Mouse (Mus musculus) heart, adult 11 months (tissue): ENCODE data around the gene Rab11fip4.
A peak's percentile ranks its signal among the peaks of the same experiment; 100 is the strongest.

Experiments used
- DNase-seq: peaks from one replicate; pipeline ENCODE4 v3.0.0; 2022

Gene Rab11fip4

DNA sequence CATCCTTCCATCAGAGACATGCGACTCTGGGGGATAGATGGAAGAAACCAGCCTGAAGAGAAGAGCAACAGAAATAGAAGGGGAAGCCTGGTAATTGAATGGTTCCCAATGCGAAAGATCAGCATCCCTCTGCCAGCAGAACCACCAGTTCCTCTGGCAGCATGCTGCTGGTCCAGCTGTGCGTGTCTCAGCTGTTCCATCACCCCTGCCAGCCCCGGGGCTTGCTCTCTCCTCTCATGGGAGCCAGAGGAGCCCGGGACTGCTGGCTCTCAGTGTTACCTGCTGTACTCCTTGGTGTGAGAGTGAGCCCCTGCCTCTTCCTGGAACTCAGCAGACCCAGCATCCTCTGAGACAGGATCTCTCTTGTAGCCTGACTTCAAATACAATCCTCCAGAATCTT is 24.9 kb downstream of the Rab11fip4 start:
- DNase-seq = no peak

DNA sequence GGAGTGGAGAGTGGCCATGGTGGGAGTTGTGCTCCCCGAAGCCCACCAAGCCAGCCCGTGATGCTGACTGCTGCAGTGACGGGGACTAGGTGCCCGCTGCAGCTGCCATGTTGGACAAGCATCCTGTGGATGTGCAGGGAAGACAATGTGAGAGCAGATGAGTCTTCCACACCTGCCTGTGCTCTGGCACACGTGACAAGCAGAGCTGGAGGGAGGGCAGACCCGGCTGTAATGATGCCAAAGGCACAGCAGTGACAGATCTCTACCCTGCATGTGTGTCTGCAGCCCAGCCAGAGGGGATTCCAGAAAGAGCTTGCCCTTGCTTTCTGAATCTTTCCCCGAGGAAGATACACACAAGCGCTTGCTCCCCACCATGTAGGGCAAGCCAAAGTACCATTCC is 27.0 kb downstream of the Rab11fip4 start:
- DNase-seq = no peak

DNA sequence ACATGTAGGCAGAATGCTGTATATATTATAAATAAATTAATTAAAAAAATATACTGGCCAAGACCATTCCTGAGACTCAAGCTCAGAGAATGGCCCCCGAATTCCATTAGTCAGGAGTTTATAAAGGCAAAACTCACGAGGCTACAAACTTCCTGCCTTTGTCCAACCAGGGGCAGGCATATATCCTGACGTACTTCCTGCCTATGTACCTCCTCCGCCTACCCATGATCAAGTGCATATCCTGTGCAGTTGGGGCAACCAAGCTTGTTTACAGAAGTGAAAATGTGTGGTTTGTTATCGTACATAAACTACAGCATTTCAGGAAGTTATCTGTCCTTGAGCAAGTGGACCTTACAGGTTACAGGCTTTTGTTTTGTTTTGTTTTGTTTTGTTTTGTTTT is 32.0 kb downstream of the Rab11fip4 start:
- DNase-seq = peak; percentile 94

DNA sequence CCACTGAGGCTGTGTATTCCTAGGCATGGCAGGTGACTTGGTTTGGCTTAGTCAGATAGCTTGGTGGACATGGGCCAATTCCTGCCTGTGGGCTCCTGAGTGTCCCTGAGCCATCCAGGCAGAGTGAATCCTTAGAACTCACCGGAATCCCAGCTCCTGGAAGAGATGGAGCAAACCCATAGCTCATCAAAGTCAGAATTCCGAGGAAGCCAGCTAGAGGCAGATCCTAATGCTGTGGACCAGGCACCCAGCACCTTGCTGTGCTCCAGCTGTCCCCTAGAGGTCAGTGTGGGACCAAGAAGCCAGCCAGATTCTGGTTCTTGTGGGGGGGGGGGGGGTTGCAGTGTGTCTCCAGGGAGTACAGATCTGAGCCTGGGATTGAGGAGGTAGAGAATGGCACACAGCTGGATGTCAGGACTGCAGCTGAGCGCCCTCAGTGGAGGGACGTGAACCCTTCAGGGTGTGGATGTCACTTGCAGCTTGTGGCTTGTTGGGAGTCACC is 33.8 kb downstream of the Rab11fip4 start:
- DNase-seq = peak; percentile 94

DNA sequence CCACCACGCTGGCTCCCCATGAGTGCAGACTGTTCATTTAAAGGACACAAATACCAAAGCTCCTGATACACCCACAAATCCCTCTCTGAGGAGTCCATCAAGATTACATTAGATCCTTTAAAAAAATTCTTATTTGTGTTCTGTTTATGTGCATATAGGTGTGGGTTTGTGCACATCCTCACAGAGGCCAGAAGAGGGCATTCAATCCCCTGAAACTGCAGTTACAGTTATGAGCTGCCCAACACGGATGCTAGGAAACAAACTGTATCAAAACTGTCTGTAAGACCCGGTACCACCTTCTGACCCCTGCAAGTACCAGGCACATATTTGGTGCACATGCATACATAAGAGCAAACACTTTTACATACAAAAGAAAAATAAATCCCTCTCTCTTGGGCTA is 37.7 kb downstream of the Rab11fip4 start:
- DNase-seq = no peak

DNA sequence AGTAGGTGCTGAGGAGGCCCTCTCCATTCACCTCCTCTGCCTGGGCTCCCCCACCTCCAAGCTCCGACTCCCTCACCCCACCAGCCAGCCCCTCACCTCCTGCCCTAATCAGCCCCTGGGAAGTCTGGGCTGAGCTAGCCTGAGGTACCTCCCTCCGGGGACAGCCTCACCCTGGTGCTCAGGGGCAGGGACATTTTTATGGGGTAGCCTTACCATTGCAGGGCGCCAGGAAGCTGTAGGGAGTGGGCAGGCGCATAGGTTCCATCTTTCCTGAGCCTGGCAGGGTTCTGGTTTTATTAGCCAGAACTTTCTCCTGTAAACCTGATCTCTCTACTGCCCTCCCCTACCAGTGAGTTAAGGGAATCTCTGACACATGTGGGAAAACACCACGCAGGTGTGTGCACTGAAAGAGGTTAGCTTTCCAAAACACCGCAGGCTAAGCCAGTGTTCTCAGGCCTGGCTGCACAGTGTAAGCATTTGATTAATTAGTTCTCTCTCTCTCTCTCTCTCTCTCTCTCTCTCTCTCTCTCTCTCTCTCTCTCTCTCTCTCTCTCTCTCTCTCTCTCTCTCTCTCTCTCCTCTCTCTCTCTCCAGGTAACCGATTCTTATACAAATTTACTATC is 38.9 kb downstream of the Rab11fip4 start:
- no peak for DNase-seq

DNA sequence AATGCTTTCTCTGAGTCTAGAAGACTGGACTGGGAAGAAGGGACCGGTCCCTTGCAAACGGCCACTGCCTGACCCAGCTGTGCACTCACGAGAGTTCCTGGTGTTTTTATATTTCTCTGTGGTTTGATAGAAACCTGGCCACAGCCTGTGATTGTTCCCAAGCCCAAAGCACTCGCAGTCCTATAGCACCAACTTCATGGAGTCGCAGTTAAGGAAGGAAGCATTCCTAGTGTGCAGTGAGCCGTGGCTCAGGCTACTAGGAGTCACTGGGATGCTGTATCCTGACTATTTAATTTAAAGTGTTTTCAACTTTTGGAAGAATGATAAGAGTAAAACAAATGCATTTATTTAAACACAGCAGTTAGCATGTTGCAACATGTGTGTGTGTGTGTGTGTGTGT is 39.5 kb downstream of the Rab11fip4 start:
- no peak for DNase-seq

DNA sequence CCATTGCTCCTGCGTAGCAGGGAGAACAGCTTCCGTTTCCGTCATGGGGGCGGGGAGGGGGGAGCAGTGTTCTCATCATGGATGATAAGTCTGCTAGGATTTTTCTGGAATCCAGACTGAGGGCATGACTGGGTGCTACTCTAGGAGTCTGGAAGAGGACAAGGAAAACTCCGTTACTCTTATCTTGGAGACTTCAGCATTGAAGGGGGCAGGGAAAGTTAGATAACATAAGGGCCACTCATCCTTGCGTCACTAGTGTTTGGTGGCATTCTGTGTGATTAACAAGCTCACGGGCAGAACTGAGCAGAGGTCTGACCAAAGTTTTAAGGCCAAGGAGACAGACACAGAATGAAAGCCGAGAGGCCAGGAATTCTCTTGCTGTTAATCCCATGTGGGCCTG is 42.4 kb downstream of the Rab11fip4 start:
- DNase-seq = no peak

DNA sequence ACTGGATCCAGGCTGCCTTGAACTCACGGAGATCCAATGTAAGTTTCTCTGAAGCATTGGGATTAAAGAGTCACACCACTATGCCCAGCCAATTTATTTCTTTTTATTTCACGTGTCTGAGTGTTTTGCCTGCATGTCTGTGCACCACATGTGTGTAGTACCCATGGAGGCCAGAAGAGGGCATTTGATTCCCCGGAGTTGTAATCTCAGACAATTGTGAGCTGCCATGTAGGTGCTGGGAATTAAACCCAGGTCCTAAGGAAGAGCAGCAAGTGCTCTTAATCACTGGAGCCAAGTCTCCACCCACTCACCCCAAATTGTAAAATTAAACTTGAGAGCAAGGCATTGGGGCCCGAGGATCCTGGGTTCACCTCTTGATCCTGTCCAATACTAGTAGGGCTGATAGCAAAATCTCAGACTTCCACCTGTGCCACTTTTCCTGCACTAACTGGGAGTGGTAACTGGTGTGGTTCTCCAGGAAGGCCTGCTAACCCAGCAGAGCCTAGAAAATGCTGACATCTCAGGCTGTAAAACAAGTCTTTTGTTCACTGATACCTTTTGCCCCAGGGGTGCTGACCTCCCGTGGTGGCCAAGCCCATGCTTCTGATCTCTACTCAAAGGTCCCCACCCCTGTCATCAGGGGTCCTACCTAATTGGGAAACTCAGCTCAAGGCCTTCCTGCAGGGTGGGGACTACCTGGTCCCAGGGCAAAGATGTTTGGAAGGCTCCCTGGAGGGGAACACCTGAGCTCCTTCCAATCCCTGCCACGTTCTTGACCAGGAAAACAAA is 44.8 kb downstream of the Rab11fip4 start:
- no peak for DNase-seq

DNA sequence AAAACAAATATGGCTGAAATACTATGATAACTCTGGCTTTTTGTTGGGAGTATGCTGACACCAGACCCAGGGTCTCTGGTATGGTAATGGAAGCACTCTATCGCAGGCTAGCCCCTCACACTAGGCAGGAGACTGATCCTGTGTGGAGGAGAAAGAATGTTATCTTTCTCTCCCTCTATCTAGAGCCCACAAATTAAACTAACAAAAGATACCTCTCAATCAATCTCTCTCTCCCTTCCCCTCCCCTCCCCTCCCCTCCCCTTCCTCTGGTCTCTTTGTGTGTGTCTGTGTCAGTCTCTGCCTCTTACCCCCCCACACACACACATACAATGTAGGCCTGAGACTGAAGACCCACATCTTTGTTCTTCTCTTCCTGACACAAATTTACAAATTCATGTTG is 45.5 kb downstream of the Rab11fip4 start:
- DNase-seq = no peak

DNA sequence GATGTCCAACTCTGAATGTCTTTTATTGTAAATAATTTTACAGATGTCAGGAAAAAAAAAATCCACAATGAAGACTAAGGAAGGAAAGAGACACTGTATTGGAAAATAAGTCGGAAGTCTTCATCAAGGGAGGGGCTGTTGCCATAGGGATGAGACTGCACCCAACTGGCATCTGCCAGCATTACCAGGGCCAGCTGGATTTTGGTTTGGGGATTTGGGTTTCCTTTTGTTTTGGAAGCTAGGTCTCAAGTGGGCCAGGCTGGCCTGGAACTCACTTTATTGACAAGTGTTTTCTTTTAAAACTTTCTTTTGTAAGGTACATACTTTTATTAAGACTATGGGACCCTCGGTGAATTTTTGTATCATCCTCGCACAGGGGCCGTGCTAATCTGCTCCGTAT is 47.7 kb downstream of the Rab11fip4 start:
- DNase-seq = no peak

DNA sequence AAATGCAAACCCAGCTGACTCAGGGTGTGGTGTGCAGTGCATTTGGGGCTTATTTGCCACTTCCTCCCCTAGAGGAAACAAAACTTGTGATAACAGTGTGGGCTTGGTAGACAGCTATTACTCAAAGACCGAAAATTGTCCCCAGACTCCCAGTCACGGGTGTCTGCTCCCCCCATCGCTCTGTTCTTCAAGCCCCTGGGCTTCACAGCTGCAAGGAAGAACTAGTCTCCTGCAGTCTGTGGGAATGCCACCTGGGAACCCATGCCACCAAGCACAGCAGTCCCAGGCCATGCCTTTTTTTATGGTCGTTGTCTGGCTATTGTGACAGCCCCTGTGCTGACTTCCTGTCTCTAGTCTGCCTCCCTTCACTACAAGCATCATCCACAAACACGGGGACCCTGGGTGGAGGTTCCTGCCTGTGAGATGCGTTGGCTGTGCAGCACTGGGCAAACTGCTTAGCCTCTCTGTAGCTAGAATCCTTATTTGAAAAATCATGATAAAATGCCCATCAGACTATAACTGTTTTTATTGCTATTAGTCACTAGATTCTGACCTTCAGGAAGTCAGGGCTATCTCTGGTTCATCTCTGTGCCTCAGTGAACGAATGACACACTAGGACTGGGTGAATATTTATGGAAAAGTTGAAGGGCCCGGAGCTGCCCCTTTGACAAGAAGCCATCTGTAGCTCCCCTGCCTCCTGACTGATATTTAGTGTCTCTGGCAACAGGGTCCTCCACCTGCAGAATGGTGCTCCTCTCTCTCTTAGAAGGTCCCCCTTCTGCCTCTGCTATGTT is 50.1 kb downstream of the Rab11fip4 start:
- DNase-seq = no peak

DNA sequence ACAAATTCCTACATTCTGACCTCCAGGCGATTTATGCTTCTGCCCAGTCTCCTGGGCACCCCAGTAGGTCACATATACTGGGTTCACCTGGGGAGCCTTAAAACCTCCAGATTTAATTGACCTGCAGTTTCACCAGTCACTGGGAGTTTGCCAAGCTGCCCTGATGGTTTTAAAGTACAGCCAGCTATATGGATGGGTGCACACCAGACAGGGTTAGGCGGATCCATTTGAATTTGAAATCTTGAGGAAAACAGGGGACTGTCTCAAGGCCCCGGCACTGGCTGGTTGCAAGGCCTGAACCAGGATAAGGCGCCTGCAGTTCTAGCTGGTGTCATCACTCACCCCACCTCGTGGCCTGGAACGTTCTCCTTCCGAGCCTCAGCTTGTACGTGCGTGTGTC is 52.7 kb downstream of the Rab11fip4 start:
- DNase-seq = no peak

DNA sequence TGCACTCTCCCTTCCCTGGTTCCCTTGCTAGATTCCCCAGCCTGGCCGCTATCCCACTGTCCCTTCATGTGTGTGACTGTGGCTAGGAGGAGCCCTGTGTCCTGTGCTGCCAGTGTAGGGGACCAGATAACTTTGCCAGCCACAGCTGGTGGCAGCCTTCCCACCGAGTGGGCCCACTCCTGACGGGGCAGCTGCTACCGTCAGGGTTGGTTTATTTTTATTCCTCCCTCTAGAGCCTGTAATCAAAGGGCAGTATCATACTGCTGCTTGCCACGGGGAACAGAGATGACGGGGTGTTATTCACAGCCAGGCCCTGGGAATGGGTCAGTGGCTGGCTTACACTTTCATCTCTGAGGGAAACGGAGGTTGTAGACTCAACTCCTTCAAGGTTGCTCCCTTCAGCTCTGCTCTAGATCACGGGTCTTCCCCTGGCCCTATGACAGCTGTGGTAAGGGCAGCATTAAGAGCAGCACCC is 53.7 kb downstream of the Rab11fip4 start:
- DNase-seq = peak; percentile 92

DNA sequence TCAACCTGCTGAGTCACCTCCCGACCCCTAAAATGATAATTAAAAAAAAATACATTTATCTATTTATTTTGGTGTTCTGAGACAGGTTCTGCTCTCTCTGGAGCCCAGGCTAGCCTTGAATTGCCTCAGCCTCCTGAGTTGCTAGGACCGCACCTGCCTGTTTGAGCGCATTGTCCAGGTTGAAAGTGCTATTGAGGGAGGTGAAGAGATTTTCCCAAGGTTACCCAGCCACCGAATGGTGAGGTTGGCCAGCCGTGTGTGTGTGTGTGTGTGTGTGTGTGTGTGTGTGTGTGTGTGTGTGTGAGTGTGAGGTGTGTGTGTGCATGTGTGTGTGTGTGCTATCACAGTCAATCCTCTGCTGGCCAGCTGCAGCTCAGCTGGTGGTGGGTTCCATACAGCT is 55.0 kb downstream of the Rab11fip4 start:
- DNase-seq = no peak

DNA sequence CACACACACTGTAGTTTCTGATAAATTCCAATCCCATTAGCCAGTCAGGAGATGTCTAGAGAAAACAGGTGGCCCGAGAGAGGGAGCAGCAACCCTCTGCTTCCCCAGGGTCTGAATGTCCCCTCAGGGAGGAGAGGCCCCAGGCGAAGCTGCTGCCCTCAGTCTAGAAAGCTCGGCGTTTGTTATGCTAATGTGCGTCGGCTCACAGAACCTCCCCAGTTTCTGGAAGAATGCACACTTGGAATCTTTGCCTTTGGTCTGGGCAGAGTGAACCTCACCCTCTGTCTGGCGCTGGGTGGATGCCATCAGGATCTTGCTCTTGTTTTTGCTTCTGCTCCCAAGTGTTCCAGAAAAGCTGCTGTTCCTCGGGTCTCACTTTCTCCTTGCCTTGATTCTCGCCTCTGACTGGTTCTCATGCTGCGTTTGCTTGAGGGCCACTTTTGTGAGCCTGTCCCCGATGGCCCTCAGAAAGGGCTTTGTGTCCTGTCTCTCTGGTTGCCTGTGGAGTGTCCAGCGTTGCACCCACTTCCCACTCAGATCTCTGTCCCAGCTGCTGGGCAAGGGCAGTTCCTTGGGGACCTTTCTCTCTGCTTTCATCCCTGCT is 55.6 kb downstream of the Rab11fip4 start:
- no peak for DNase-seq

DNA sequence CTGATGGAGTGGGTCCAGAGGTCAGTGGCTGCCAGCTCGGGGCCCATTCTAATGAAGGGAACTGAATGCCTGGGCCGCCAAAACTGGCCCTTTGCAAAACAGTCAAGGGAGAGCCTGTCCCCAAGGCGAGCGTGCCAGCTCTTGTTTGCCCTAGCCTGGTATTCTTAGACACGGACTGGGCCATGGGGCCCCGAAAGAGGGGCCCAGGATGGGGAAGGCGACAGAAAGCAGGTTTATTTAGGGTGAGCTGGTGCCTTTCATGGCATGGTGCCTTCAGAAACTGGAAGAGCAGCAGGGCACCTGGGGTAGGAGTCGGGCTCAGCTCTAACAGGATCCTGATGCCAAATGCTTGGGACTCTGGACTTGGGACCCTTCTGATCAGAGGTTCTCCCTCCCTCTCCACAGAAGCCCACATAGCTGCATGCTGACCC is 56.1 kb downstream of the Rab11fip4 start:
- DNase-seq = peak; percentile 91

DNA sequence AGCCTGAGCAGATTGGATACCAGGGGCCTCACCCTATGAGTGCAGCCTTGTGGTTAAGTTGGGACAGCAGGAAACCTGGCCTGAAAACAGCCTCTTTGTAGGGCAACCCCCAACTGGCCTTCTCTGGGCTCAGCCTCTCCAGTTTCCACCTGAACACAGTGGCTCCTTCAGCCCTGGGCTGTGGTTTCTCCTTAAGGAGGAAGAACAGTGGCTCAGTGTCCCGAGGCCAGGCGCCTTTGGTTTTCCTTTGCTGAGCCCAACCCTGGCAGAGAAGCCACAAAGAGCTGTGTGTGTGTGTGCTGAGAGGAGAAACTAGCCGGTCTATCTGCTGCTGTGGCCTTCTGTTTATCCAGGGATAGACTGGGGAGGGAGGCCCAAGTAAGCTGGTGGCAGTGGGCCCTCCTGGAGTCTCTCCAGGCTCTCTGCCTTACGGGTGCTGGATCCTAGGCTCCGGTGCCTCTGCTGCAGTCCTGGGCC is 59.4 kb downstream of the Rab11fip4 start:
- DNase-seq = no peak

DNA sequence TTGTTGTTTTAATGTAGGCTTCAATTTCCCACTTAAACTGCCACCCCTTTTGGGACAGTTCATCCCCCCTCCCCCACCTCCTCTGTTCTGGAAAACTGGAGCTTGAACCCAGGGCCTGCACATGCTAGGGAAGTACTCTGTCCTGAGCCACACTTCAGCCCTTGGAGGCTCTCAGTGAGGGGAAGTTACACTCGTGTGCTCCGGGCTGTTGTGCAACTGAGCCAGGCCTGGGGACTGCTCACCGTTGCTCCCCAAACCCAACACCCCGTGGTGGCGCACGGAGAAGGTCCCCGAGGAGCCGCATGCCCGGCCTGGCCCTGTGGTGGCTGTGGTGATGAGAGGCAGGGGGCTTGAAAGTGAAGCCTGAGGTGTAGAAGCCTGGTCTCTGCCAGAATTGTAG is 61.2 kb downstream of the Rab11fip4 start:
- no peak for DNase-seq

DNA sequence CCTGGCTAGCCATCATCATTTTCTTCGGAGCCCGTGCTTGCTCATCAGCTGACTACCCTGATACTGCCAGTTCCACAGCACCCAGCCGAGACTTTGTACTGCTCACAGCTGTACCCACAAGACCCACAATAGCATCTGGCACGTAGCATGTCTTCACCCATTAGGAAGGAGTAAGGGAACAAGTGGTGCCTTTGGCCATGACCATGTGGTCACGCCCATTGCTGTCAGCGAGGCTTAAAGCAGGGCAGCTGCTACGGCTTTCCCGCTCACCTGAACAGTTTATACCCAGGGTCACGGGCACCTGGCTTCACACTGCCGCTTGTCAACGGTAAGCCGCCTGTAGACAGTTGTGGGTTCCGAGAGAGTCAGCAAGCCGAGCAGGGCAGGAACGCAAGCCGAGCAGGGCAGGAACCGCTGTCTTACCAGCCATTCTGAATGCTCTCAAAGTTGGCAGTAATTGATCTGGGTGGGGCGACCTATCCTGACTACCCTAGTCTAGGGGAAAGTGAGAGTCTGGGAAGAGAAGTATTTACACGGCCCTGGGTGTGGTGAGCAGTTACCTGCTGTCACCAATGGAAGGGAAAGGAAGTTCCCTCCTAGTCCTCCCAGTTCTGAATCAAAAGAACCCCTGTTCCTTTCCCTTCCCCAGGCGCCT is 62.0 kb downstream of the Rab11fip4 start:
- no peak for DNase-seq

DNA sequence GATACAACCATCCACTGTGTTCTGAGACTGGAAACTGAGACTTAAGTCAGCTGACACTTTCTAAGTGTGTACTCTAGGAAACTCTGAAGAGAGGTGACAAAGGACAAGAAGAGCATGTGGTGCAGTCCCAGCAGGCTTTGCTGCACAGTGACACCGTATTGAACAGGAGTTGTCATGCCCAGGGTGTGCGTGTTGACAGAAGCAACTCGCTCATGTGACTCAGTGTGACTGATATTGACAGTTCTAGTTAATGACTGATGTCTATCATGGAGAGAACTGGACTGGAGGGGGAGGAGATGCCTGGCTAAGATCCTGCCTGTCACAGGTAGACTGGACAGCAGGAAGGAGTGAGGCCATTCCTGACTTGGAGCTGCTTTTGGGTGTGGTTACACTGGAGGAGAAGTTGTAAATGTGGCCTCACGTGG is 63.4 kb downstream of the Rab11fip4 start:
- DNase-seq = no peak

DNA sequence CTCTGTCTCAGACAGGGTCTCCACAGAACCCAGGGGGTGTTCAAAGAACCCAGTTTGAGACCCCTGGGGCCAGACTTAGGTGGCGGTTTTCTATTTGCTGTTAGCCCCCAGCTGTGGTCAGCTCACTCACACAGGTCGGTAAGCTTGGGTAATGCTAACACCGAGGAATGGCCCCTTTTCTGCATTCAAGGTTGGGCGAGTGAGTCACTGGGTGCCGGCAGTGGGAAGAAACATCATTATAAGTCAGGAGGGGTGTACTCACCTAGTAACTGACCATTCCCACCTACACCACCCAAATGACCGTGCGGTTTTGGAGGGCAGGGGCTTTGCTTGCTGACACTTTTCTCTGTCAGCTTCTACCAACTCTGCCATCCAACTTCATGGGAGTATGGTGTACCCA is 64.6 kb downstream of the Rab11fip4 start:
- no peak for DNase-seq
